Mouse (Mus musculus): ENCODE data around the gene Cst12. TPM values are rescaled to one million over a fixed set of nuclear protein-coding genes. Genes with fewer than 3 reads are reported as not detected.

Gene Cst12
- polyA plus RNA-seq (2014; fragmentation: Illumina TruSeq; extraction: RNeasy Lipid Tissue Mini Kit (QIAGEN cat#74804); ENCODE audit: low read depth, low replicate concordance): not detected

DNA sequence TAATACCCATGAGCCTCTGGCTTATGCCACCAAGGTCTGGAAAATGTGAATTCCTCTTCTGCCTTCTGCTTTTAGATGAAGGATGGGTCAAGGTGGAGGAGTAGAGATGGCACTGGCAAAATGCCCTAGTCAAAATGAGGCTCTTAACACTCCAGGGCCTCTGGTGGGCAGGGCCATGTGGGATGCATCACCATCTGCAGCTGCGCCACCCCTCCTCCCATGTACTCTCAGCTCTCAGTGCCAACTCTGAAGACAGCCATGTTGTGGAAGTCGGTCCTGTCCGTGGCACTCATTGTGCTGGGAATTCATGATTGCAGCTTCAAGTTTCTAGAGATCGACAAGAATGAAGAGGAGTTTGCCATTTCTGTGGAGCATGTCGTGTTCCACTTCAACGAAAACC lies at the start of gene Cst12:
Cst12 (plus strand) TSS at position 220 of the 400 bp plus-strand sequence.

DNA sequence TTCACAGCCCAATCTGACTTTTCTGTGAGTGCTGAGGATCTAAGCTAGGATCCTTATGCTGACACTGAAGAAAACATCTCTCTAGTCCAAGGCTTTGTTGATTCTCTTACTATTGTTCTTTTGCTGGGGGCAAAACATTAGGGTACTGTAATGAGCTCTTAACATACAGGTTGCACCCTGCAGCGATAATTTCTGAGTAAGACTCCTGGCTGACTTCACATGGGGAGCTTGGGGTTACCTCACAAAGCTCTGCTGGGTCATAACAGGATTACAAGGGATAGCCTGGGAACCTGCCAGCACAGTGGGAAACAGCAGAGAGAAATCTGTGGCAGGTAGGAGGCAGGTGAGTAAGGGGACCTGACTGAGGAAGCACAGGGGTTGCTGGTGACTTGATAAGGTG lies 39.1 kb upstream of the Cst12 start, which contains the start of gene Cstl1:
Cstl1 (plus strand) TSS at position 301 of the 400 bp plus-strand sequence.

DNA sequence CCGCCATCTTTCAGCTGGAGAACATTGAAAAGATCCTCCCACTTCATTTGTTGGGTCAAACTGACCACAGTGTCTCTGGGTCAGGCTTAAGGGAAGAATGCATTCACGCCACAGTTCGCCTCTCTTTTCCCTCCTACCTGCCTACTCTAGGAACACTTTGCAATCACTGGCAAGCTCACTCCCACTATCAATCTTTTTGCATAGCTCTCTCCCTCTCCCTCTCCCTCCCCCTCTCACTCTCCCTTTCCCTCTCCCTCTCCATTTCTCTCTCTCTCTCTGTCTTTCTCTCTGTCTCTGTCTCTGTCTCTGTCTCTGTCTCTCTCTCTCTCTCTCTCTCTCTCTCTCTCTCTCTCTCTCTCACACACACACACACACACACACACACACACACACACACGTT lies 17.8 kb upstream of the Cst12 start, which contains the start of gene Cst11:
Cst11 (minus strand) TSS at position 101 of the 400 bp plus-strand sequence.

DNA sequence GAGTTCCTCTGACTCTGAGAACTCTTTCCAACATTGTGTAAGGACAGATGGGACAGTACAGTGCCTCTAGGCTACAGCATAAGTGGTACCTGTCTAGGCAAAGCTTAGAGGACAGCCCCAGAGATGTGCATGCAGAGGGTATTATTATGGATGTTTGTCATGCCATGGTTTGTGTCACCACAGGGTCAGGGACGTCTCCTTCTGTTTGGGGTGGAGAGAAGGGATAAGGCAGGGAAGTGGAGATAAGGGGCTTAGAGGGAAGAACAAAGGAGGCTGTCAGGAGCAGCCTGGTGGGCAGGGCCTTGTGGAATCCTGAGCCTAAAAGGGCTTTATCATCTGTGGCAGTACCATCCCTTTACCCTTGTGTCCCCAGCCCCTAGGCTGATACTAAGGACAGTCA lies 7.5 kb upstream of the Cst12 start, which contains the start of gene 8030411F24Rik:
8030411F24Rik (plus strand) TSS at position 301 of the 400 bp plus-strand sequence.

DNA sequence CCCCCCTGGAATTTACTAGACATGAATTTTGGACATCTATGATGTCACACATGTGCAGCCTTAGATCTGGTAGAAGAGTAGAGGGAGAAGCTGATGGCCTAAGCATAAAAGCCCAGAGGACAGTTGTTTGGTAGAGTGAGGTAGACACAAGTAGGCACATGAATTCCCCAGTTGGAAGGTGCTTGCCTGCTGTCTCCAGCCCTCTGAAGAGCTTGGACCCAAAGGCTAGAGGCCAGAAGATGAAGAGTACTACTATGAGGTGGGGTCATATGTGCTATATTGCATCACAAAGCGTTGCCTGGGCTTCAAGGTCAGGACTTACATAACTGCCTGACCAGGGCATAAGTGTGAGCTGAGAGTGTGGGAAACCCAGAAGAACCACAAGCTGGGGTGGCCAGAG lies 9.3 kb downstream of the Cst12 start, which contains the start of gene Cst8:
Cst8 (plus strand) TSS at position 301 of the 400 bp plus-strand sequence.

DNA sequence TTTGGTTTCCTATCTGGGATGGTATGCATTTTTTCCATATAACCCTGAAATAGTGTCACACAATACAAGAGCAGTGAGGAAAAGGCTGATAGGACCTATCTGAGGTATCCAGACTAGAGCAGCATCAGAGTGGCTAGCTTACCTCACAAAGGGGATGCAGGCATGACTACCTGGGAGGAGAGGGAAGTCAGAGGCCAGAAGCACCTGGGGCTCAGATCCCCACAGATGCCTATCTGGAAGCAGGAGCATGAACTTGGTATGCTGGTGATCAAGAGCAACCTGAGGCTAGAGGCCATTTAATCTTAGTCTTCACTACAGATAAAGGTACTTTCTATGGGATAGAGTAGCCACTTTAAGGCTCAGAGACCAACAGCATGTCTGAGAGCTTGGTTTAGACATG lies 30.7 kb downstream of the Cst12 start, which contains the start of gene Cst13:
Cst13 (plus strand) TSS at position 173 of the 400 bp plus-strand sequence.

DNA sequence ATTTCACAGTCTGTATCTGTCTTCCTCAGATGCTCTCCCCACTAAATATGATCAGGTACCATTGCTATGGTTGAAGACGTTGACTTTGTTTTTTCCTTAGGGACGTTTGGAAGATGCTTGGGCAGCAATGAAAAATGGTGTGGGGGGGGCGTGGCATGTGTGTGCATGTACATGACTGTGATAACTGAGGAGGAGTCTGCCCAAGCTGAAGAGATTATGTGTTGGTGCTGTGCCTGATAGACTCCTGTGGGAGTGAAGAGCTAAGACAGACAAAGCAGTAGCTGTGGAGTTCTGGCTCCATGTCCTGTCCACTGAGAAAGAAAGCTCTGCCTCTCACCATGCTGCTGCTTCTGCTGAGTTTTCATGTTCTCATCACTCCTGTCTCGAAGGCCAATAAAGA lies 45.8 kb downstream of the Cst12 start, which contains the start of gene Cst9:
Cst9 (plus strand) TSS at position 236 of the 400 bp plus-strand sequence.

Other genes starting within 250 kb of the Cst12 start
- 11.6 TPM for gene Nxt1, start 116.8 kb upstream of the Cst12 start, polyA plus RNA-seq (2014; fragmentation: Illumina TruSeq; extraction: RNeasy Lipid Tissue Mini Kit (QIAGEN cat#74804); ENCODE audit: low read depth, low replicate concordance)
- gene Gzf1, start 108.3 kb upstream of the Cst12 start, polyA plus RNA-seq (2014; fragmentation: Illumina TruSeq; extraction: RNeasy Lipid Tissue Mini Kit (QIAGEN cat#74804); ENCODE audit: low read depth, low replicate concordance): 21.0 TPM
- 1.4 TPM for gene Napb, start 56.9 kb upstream of the Cst12 start, polyA plus RNA-seq (2014; fragmentation: Illumina TruSeq; extraction: RNeasy Lipid Tissue Mini Kit (QIAGEN cat#74804); ENCODE audit: low read depth, low replicate concordance)
- not detected for gene Cstl1, start 39.0 kb upstream of the Cst12 start, polyA plus RNA-seq (2014; fragmentation: Illumina TruSeq; extraction: RNeasy Lipid Tissue Mini Kit (QIAGEN cat#74804); ENCODE audit: low read depth, low replicate concordance)
- not detected for gene Cst11, start 17.9 kb upstream of the Cst12 start, polyA plus RNA-seq (2014; fragmentation: Illumina TruSeq; extraction: RNeasy Lipid Tissue Mini Kit (QIAGEN cat#74804); ENCODE audit: low read depth, low replicate concordance)
- not detected for gene 8030411F24Rik, start 7.4 kb upstream of the Cst12 start, polyA plus RNA-seq (2014; fragmentation: Illumina TruSeq; extraction: RNeasy Lipid Tissue Mini Kit (QIAGEN cat#74804); ENCODE audit: low read depth, low replicate concordance)
- gene Cst8, start 9.4 kb downstream of the Cst12 start, polyA plus RNA-seq (2014; fragmentation: Illumina TruSeq; extraction: RNeasy Lipid Tissue Mini Kit (QIAGEN cat#74804); ENCODE audit: low read depth, low replicate concordance): not detected
- not detected for gene Cst13, start 30.7 kb downstream of the Cst12 start, polyA plus RNA-seq (2014; fragmentation: Illumina TruSeq; extraction: RNeasy Lipid Tissue Mini Kit (QIAGEN cat#74804); ENCODE audit: low read depth, low replicate concordance)
- 2.4 TPM for gene Cst9, start 45.8 kb downstream of the Cst12 start, polyA plus RNA-seq (2014; fragmentation: Illumina TruSeq; extraction: RNeasy Lipid Tissue Mini Kit (QIAGEN cat#74804); ENCODE audit: low read depth, low replicate concordance)
- not detected for gene 9230104L09Rik, start 75.7 kb downstream of the Cst12 start, polyA plus RNA-seq (2014; fragmentation: Illumina TruSeq; extraction: RNeasy Lipid Tissue Mini Kit (QIAGEN cat#74804); ENCODE audit: low read depth, low replicate concordance)
- gene Cst3, start 86.3 kb downstream of the Cst12 start, polyA plus RNA-seq (2014; fragmentation: Illumina TruSeq; extraction: RNeasy Lipid Tissue Mini Kit (QIAGEN cat#74804); ENCODE audit: low read depth, low replicate concordance): 1,212 TPM
- not detected for gene Gm1330, start 213.9 kb downstream of the Cst12 start, polyA plus RNA-seq (2014; fragmentation: Illumina TruSeq; extraction: RNeasy Lipid Tissue Mini Kit (QIAGEN cat#74804); ENCODE audit: low read depth, low replicate concordance)
- not detected for gene Gm10750, start 227.9 kb downstream of the Cst12 start, polyA plus RNA-seq (2014; fragmentation: Illumina TruSeq; extraction: RNeasy Lipid Tissue Mini Kit (QIAGEN cat#74804); ENCODE audit: low read depth, low replicate concordance)

All from heart, adult 10 weeks (tissue).